Mouse (Mus musculus) heart, embryonic 13.5 days (tissue): ENCODE measurements around the gene Olfr209. TPM values are rescaled to one million over a fixed set of nuclear protein-coding genes. Genes with fewer than 3 reads are reported as not detected.

Experiments used
- ATAC-seq: fragments of 200-750 bp; cut with Nextera tagmentation; 2 replicates; pipeline ENCODE4 v1.8.0; 2017; ENCODE audit warnings: moderate TSS enrichment; ENCODE audit not compliant: insufficient number of reproducible peaks, low FRiP score, low TSS enrichment; ENCODE audit errors: extremely low read depth
- H3K27ac ChIP-seq: fragments of 300-500 bp; sonication (generic); replicated peaks from 2 replicates; pipeline ENCODE4 v1.5.1; 2015; ENCODE audit warnings: moderate library complexity, mild to moderate bottlenecking, inconsistent platforms
- H3K27me3 ChIP-seq: fragments of 300-500 bp; sonication (generic); replicated peaks from 2 replicates; pipeline ENCODE4 v1.6.1; 2015; ENCODE audit warnings: mild to moderate bottlenecking, inconsistent platforms
- H3K36me3 ChIP-seq: fragments of 300-500 bp; sonication (generic); 2 replicates; pipeline ENCODE4 v1.6.1; 2015; ENCODE audit warnings: mild to moderate bottlenecking, inconsistent platforms
- H3K4me1 ChIP-seq: fragments of 300-500 bp; sonication (generic); 2 replicates; pipeline ENCODE4 v1.6.1; 2015; ENCODE audit warnings: inconsistent platforms
- H3K4me2 ChIP-seq: fragments of 300-500 bp; sonication (generic); 2 replicates; pipeline ENCODE4 v1.6.1; 2015; ENCODE audit warnings: inconsistent platforms, mild to moderate bottlenecking, moderate library complexity
- H3K4me3 ChIP-seq: fragments of 300-500 bp; sonication (generic); 2 replicates; pipeline ENCODE4 v1.5.1; 2015; ENCODE audit warnings: moderate library complexity, mild to moderate bottlenecking, inconsistent platforms
- H3K9ac ChIP-seq: fragments of 300-500 bp; sonication (generic); 2 replicates; pipeline ENCODE4 v1.6.1; 2015; ENCODE audit warnings: inconsistent platforms, mild to moderate bottlenecking, moderate library complexity
- H3K9me3 ChIP-seq: fragments of 300-500 bp; sonication (generic); 2 replicates; pipeline ENCODE4 v1.6.1; 2016; ENCODE audit warnings: inconsistent platforms
- WGBS: fragments of 180-500 bp; shearing (Covaris S2); methylation state at CpG from one replicate; pipeline ENCODE4 v1.1.7; 2015; ENCODE audit warnings: mixed read lengths; 5-methylcytosine and 5-hydroxymethylcytosine counted together
- polyA plus RNA-seq: library from polyadenylated mRNA; unstranded; fragments of >200 nt; fragmentation: Nextera tagmentation; extraction: Ambion mirVana; gene quantifications from 2 replicates; pipeline ENCODE4 v1.2.1, GENCODE M21; 2015

The Olfr209 gene
- polyA plus RNA-seq: not detected in 2 replicates

DNA sequence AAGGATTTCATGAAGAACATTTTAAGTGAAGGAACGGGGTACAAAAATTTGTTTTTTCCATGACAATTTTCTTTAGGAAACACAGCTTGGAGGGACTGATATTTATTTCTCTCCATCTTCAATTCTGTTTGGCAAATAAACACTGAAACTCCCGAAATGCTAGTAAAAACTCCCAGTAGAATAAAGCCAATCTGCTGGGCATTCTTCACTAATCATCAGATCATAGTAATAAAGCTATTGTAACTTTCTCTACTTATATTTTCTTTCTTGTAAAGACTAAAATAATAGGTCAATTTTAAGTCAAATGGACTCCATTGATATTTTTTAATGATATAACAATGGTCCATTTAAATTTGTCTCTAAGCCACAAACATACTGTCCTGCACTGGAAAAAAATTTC, at the start of gene Olfr209:
Gene Olfr209 (minus strand): TSS at position 101 of the 400 bp plus-strand sequence.
- Histone ChIP-seq H3K4me1 (no peaks in the 10 kb centered on the region), H3K36me3 (no peaks in the 10 kb centered on the region), H3K4me2 (no peak within 1 kb of the TSS), H3K27me3 (no peaks in the 10 kb centered on the region), H3K27ac (no peak within 1 kb of the TSS), H3K9me3 (no peaks in the 10 kb centered on the region), H3K9ac (no peak within 1 kb of the TSS), H3K4me3 (no peak within 1 kb of the TSS)
- WGBS: 58% methylated on average over 2 of the region's 2 CpGs
- ATAC-seq: no peak

DNA sequence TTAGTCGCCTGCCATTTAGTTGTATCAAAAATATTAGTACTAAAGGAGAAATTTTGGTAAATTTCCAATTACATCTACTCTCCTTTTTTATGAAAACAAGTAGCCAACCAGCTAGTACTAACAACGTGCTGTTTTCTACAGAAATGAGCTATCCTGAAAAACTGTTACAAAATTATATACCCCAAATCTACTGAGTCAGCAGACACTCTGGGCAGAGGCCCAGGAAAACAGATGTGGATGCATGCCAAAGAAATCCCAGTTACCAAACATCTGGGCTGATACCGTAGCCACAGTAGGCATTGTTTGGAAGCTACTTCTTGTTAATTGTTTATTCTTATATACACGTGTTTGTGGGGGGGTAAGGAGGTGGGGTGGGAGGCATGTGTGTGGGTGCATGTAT, 49.7 kb upstream of the Olfr209 start:
- H3K4me1 ChIP-seq: 0 out of 2 replicates have a peak, but pooled peaks cover 3% of the 10 kb centered on the region
- WGBS: 46% methylated on average over 4 of the region's 4 CpGs
- no peaks in the 10 kb centered on the region for H3K9me3 ChIP-seq
- no peak overlapping the region for H3K9ac ChIP-seq
- no peaks in the 10 kb centered on the region for H3K27me3 ChIP-seq
- H3K27ac ChIP-seq: no peak overlapping the region
- H3K4me2 ChIP-seq: no peak overlapping the region
- ATAC-seq: no peak
- H3K36me3 ChIP-seq: no peaks in the 10 kb centered on the region
- H3K4me3 ChIP-seq: no peak overlapping the region

DNA sequence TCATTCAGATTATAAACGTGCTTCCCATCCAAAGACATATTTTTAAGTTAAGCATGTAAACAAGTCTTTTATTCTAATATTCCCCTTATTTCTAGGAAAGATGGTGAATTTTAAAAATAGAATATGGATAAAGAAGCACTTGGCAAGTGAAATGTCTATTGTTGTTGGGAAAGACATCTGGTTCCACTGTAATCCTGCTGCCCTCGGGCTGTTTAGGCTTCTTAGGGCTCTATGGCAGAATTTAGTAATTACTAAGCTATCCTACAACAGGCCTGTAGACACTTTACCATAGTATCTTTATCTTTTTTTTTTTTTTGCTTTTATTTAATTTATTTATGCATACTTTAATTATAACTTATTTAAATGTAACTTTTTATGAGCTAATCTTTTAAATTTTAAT, 46.0 kb upstream of the Olfr209 start:
- H3K4me1 ChIP-seq: 0 out of 2 replicates have a peak, but pooled peaks cover 3% of the 10 kb centered on the region
- H3K27me3 ChIP-seq: no peaks in the 10 kb centered on the region
- H3K9me3 ChIP-seq: no peaks in the 10 kb centered on the region
- ATAC-seq: no peak
- no peak overlapping the region for H3K27ac ChIP-seq
- H3K4me2 ChIP-seq: no peak overlapping the region
- no peak overlapping the region for H3K9ac ChIP-seq
- H3K36me3 ChIP-seq: no peaks in the 10 kb centered on the region
- WGBS: 59% methylated on average over 2 of the region's 2 CpGs
- H3K4me3 ChIP-seq: no peak overlapping the region

DNA sequence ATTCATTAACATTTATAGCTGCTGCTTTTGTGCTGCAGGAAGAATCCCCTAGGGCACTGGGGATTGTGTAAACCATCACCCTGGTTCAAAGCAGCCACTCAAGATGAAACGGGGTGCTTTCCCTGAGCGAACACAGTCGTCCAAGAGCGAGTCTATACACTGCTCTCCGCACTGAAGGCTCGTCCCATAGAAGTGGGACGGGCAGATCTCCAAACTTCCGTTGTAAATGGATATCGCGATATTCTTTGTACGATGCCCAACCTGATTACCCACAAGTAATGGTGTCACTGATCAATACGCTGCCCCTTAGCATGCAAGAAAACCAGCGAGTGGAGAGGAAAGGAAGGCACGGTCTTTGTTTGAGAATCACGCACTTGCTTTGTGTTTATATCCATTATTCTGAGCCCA, 45.6 kb upstream of the Olfr209 start:
- Histone ChIP-seq H3K9me3 (no peaks in the 10 kb centered on the region), H3K4me2 (no peak overlapping the region), H3K36me3 (no peaks in the 10 kb centered on the region), H3K27ac (no peak overlapping the region), H3K27me3 (no peaks in the 10 kb centered on the region), H3K4me1 (0 out of 2 replicates have a peak, but pooled peaks cover 3% of the 10 kb centered on the region), H3K9ac (no peak overlapping the region), H3K4me3 (no peak overlapping the region)
- 79% methylated on average over 15 of the region's 15 CpGs for WGBS
- no peak for ATAC-seq

DNA sequence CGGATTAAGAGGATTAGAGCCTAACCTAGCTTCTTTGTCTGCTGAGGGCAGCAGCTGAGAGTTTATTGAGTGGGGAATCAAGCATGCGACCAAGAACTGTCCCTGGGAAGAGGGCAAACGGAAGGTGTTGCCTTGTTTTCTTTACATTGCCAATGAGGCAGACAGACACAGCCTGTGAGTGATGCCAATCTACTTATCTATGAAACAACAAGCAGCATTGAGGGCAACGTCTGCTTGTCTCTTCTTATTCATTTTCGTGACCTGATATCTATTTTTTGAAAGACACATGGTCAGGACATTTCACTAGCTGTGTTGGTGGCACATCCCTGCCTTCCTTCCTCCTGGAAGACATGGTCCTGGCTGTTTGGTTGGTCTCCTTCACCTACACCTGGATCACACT, 43.2 kb upstream of the Olfr209 start, which contains the start of gene Gabrr3:
Gene Gabrr3 (plus strand): TSS at position 301 of the 400 bp plus-strand sequence.
- 58% methylated on average over 5 of the region's 5 CpGs for WGBS
- Histone ChIP-seq H3K27ac (no peak within 1 kb of the TSS), H3K4me2 (no peak within 1 kb of the TSS), H3K4me1 (no peaks in the 10 kb centered on the region), H3K9ac (no peak within 1 kb of the TSS), H3K4me3 (no peak within 1 kb of the TSS), H3K27me3 (no peaks in the 10 kb centered on the region), H3K36me3 (no peaks in the 10 kb centered on the region), H3K9me3 (no peaks in the 10 kb centered on the region)
- no peak for ATAC-seq

DNA sequence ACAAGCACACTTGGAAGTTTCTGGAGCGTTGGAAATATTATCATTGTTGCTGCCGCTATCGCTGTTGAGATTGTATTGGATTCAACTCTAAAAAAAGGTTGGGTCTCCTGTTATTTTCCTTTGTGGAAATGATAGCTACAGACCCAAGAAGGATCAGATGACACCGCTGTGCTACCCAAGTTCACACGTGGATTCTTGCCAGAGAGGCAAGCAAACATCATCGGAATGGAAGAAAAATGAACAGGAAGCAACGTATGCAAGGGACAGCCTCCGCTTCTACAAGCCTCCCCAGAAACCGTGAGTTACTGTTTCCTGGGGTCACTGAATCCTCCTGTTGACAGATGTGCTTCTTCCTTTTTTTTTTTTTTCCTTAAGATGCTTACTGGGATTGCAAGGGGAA, 41.0 kb upstream of the Olfr209 start:
- H3K4me1 ChIP-seq: no peaks in the 10 kb centered on the region
- no peaks in the 10 kb centered on the region for H3K36me3 ChIP-seq
- H3K9me3 ChIP-seq: no peaks in the 10 kb centered on the region
- H3K9ac ChIP-seq: no peak overlapping the region
- no peak overlapping the region for H3K4me3 ChIP-seq
- ATAC-seq: no peak
- no peaks in the 10 kb centered on the region for H3K27me3 ChIP-seq
- no peak overlapping the region for H3K27ac ChIP-seq
- H3K4me2 ChIP-seq: no peak overlapping the region
- 65% methylated on average over 9 of the region's 9 CpGs for WGBS

DNA sequence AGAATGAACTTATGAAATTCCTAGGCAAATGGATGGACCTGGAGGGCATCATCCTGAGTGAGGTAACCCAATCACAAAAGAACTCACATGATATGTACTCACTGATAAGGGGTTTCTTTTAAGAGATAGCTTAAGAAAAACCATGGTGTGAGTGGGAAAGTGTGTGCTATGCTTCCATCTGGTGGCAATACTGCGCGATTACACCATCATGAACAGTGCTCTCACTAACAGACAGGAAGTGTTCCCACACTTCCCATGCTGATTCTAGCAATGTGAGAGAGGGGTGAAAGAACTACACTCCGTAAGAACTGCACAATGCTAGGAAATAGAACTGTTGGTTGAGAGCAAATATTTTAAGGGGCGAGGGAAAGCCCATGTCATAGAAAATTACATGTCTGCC, 39.9 kb upstream of the Olfr209 start:
- Histone ChIP-seq H3K4me2 (no peak overlapping the region), H3K27ac (no peak overlapping the region), H3K9me3 (no peaks in the 10 kb centered on the region), H3K9ac (no peak overlapping the region), H3K27me3 (no peaks in the 10 kb centered on the region), H3K4me1 (no peaks in the 10 kb centered on the region), H3K36me3 (no peaks in the 10 kb centered on the region), H3K4me3 (no peak overlapping the region)
- 11% methylated on average over 4 of the region's 4 CpGs for WGBS
- ATAC-seq: no peak

DNA sequence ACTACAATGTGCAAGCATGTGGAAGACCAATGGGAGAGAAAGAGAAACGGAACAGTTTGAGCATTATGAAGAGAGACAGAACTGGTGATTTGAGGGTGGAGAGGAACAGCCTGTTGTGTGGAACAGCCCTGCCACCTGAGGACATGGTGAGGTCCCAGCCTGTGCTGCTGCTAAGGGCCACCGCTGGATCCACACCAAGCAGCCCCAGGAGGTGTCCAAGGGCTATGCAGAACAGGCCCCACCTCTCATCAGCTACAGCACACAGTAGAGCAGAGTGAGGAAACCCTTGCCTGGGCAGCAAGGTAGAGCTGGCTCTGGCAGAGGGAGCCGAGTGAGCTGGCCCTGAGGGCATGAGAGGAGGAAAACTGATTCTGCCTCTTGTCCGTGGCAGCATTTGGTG, 38.2 kb upstream of the Olfr209 start:
- H3K4me1 ChIP-seq: no peaks in the 10 kb centered on the region

DNA sequence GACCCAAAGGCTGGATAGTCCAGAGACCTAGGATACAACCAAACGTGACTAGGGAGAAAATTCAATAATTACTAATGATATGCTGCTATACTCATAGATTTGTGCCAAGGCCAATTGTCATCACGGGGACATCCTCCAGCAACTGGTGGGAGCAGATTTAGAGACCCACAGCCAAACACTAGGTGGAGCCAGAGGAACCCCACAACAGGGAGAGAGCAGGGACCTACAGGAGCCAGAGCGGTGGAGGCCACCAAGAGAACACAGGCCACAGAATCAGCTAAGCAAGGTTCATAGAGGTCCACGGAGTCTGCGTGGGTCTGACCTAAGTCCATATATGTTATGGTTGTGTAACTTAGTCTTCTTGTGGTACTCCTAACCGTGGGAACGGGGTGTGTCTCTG, 37.3 kb upstream of the Olfr209 start:
- H3K27ac ChIP-seq: no peak overlapping the region
- no peaks in the 10 kb centered on the region for H3K27me3 ChIP-seq
- no peak overlapping the region for H3K9ac ChIP-seq
- H3K4me2 ChIP-seq: no peak overlapping the region
- H3K4me1 ChIP-seq: no peaks in the 10 kb centered on the region
- 0 out of 2 replicates have a peak, but pooled peaks cover 5% of the 10 kb centered on the region for H3K9me3 ChIP-seq
- no peaks in the 10 kb centered on the region for H3K36me3 ChIP-seq
- H3K4me3 ChIP-seq: no peak overlapping the region
- no peak for ATAC-seq
- 67% methylated on average over 7 of the region's 7 CpGs for WGBS

More for the DNA sequence above, 38.2 kb upstream of the Olfr209 start:
- H3K4me3 ChIP-seq: no peak overlapping the region
- ATAC-seq: no peak
- WGBS: 63% methylated on average over 4 of the region's 4 CpGs
- no peak overlapping the region for H3K4me2 ChIP-seq
- H3K9ac ChIP-seq: no peak overlapping the region
- H3K27ac ChIP-seq: no peak overlapping the region
- H3K9me3 ChIP-seq: 0 out of 2 replicates have a peak, but pooled peaks cover 5% of the 10 kb centered on the region
- no peaks in the 10 kb centered on the region for H3K27me3 ChIP-seq
- H3K36me3 ChIP-seq: no peaks in the 10 kb centered on the region

DNA sequence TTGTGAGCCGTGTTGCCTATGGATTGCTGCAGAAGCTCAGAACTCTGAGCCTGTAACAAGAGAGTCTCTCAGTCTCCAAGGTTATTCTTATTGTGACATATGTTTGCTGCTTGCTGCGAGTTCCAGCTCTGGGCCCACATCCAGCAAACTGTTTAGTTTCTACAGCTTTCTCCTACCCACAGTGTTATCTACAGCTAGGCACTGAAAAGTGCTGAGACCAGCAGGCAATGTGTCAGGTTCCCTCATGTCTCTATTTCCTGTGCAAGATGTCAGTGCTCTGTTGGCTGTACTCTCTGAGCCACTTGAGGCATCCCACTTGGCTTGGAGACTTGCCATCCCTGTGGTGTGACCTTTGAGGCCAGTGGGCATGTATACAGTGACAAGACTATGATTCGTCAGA, 29.5 kb upstream of the Olfr209 start:
- no peaks in the 10 kb centered on the region for H3K4me1 ChIP-seq
- H3K4me3 ChIP-seq: no peak overlapping the region
- no peaks in the 10 kb centered on the region for H3K36me3 ChIP-seq
- 60% methylated on average over 3 of the region's 3 CpGs for WGBS
- no peaks in the 10 kb centered on the region for H3K27me3 ChIP-seq
- H3K4me2 ChIP-seq: no peak overlapping the region
- no peak overlapping the region for H3K27ac ChIP-seq
- H3K9ac ChIP-seq: no peak overlapping the region
- 0 out of 2 replicates have a peak, but pooled peaks cover 5% of the 10 kb centered on the region for H3K9me3 ChIP-seq
- ATAC-seq: no peak

DNA sequence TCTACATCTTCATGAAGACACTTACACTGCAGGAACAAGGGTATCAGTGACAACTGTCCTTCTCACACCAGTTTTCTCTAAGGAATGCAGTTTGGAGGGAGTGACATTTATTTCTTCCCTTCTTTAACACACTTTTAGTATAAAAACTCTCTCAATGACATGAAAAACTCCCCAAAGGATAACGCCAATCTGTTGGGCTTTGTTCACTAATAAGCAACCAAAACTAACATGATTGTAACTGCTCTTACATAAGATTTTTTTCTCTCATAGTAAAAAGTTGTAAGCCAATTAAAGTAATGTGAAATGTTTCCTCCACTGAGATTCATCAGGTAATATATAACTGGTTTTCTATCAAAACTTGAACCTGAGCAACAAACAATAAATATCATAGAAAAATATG, 14.6 kb downstream of the Olfr209 start, which contains the start of gene Olfr206:
Gene Olfr206 (minus strand): TSS at position 101 of the 400 bp plus-strand sequence.
- H3K9ac ChIP-seq: no peak within 1 kb of the TSS
- H3K4me2 ChIP-seq: no peak within 1 kb of the TSS
- ATAC-seq: no peak
- no peaks in the 10 kb centered on the region for H3K36me3 ChIP-seq
- no peaks in the 10 kb centered on the region for H3K4me1 ChIP-seq
- H3K9me3 ChIP-seq: no peaks in the 10 kb centered on the region
- no peak within 1 kb of the TSS for H3K4me3 ChIP-seq
- no peak within 1 kb of the TSS for H3K27ac ChIP-seq
- H3K27me3 ChIP-seq: no peaks in the 10 kb centered on the region
- 70% methylated on average over 1 of the region's 1 CpGs for WGBS

DNA sequence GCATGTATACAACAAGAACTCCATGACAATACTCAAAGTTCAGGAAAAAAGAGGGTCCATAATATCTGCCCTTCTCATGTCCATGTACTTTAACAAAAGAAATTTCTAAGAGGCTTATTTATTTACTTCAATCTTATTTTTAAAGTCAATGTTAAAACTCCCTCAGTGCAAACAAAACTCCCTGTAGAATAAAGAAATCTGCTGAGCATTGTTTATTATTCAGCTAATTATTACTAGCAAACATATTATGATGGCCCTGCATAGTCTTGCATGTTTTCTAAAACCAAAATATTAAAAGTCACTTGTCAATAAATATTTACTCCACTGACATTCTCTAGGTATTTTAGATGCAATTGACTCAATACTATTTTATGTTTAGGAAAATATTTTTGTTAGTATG, 32.8 kb downstream of the Olfr209 start, which contains the start of gene Olfr205:
Gene Olfr205 (minus strand): TSS at position 101 of the 400 bp plus-strand sequence.
- ATAC-seq: no peak
- Histone ChIP-seq H3K9me3 (0 out of 2 replicates have a peak, but pooled peaks cover 4% of the 10 kb centered on the region), H3K27me3 (no peaks in the 10 kb centered on the region)

More for the DNA sequence above, 32.8 kb downstream of the Olfr209 start, which contains the start of gene Olfr205:
- no peak within 1 kb of the TSS for H3K9ac ChIP-seq
- no peak within 1 kb of the TSS for H3K4me2 ChIP-seq
- no peaks in the 10 kb centered on the region for H3K36me3 ChIP-seq
- no peak within 1 kb of the TSS for H3K4me3 ChIP-seq
- no peaks in the 10 kb centered on the region for H3K4me1 ChIP-seq
- H3K27ac ChIP-seq: no peak within 1 kb of the TSS
